Mouse (Mus musculus) midbrain, embryonic 12.5 days (tissue): ENCODE measurements at regions not wholly inside any gene's neighbourhood (a gene's known extent, or its start where the extent isn't known, plus 50 kb on each side); places are given as distances from the start of the nearest gene placed in this dataset.

ENCODE experiments used
- ATAC-seq: fragments of 200-750 bp; cut with Nextera tagmentation; 2 replicates; pipeline ENCODE4 v1.8.0; 2017; ENCODE audit warnings: low read depth, moderate TSS enrichment, moderate library complexity; ENCODE audit not compliant: low FRiP score
- H3K27ac ChIP-seq: fragments of 300-500 bp; sonication (generic); replicated peaks from 2 replicates; pipeline ENCODE4 v1.5.1; 2016; ENCODE audit warnings: mild to moderate bottlenecking
- H3K27me3 ChIP-seq: fragments of 300-500 bp; sonication (generic); 2 replicates; pipeline ENCODE4 v1.6.1; 2016; ENCODE audit warnings: mild to moderate bottlenecking
- H3K36me3 ChIP-seq: fragments of 300-500 bp; sonication (generic); 2 replicates; pipeline ENCODE4 v1.6.1; 2016
- H3K4me1 ChIP-seq: fragments of 300-500 bp; sonication (generic); 2 replicates; pipeline ENCODE4 v1.6.1; 2016
- H3K4me2 ChIP-seq: fragments of 300-500 bp; sonication (generic); replicated peaks from 2 replicates; pipeline ENCODE4 v1.6.1; 2016; ENCODE audit warnings: mild to moderate bottlenecking, moderate library complexity
- H3K4me3 ChIP-seq: fragments of 300-500 bp; sonication (generic); 2 replicates; pipeline ENCODE4 v1.5.1; 2016; ENCODE audit warnings: mild to moderate bottlenecking
- H3K9ac ChIP-seq: fragments of 300-500 bp; sonication (generic); replicated peaks from 2 replicates; pipeline ENCODE4 v1.6.1; 2016; ENCODE audit warnings: mild to moderate bottlenecking, moderate library complexity
- H3K9me3 ChIP-seq: fragments of 300-500 bp; sonication (generic); 2 replicates; pipeline ENCODE4 v1.6.1; 2016; ENCODE audit warnings: mild to moderate bottlenecking
- WGBS: fragments of 180-500 bp; shearing (Covaris S2); methylation state at CpG from one replicate; pipeline ENCODE4 v1.1.7; 2016; 5-methylcytosine and 5-hydroxymethylcytosine counted together

- H3K9ac ChIP-seq, result no peak overlapping the region
- H3K4me3 ChIP-seq, result no peak overlapping the region
- WGBS, result 67% methylated on average over 3 of the region's 3 CpGs
- peak; percentile 82 for ATAC-seq
- no peaks in the 10 kb centered on the region for H3K9me3 ChIP-seq
- H3K27ac ChIP-seq, result 0 out of 2 replicates have a peak overlapping the region, but pooled peaks have one; percentile 15
- no peaks in the 10 kb centered on the region for H3K36me3 ChIP-seq
- H3K4me1 ChIP-seq, result peaks cover 13% of the 10 kb centered on the region
- no peaks in the 10 kb centered on the region for H3K27me3 ChIP-seq
- H3K4me2 ChIP-seq, result no peak overlapping the region
Measured at GRCm38 (mm10) chr3:134099471-134100125, 136.7 kb upstream of the Cxxc4 start.

- Histone ChIP-seq H3K9me3 (no peaks in the 10 kb centered on the region), H3K36me3 (no peaks in the 10 kb centered on the region), H3K9ac (no peak overlapping the region), H3K27ac (no peak overlapping the region), H3K27me3 (no peaks in the 10 kb centered on the region), H3K4me1 (peaks cover 13% of the 10 kb centered on the region), H3K4me3 (no peak overlapping the region), H3K4me2 (no peak overlapping the region)
- WGBS, result 68% methylated on average over 3 of the region's 3 CpGs
- ATAC-seq, result no peak
Measured at GRCm38 (mm10) chr3:134102151-134102738, 134.0 kb upstream of the Cxxc4 start.

GRCm38 (mm10) chr3:134104625-134105024 is 131.7 kb upstream of the Cxxc4 start:
- no peaks in the 10 kb centered on the region for H3K9me3 ChIP-seq
- ATAC-seq, result no peak
- no peaks in the 10 kb centered on the region for H3K36me3 ChIP-seq
- no peak overlapping the region for H3K9ac ChIP-seq
- peaks cover 7% of the 10 kb centered on the region for H3K4me1 ChIP-seq
- H3K27me3 ChIP-seq, result no peaks in the 10 kb centered on the region
- no peak overlapping the region for H3K4me3 ChIP-seq
- H3K27ac ChIP-seq, result no peak overlapping the region
- H3K4me2 ChIP-seq, result no peak overlapping the region
- WGBS, result 83% methylated on average over 1 of the region's 1 CpGs

- H3K4me3 ChIP-seq, result no peak overlapping the region
- H3K27me3 ChIP-seq, result no peaks in the 10 kb centered on the region
- H3K9me3 ChIP-seq, result no peaks in the 10 kb centered on the region
- H3K36me3 ChIP-seq, result no peaks in the 10 kb centered on the region
- ATAC-seq, result no peak
- no peak overlapping the region for H3K9ac ChIP-seq
- H3K4me2 ChIP-seq, result no peak overlapping the region
- WGBS, result 97% methylated on average over 2 of the region's 2 CpGs
- no peak overlapping the region for H3K27ac ChIP-seq
- H3K4me1 ChIP-seq, result peaks cover 2% of the 10 kb centered on the region
Measured at GRCm38 (mm10) chr3:134105112-134105511, 131.2 kb upstream of the Cxxc4 start.

- Histone ChIP-seq H3K36me3 (no peaks in the 10 kb centered on the region), H3K4me2 (no peak overlapping the region), H3K4me3 (no peak overlapping the region), H3K9ac (no peak overlapping the region), H3K27me3 (no peaks in the 10 kb centered on the region), H3K4me1 (no peaks in the 10 kb centered on the region), H3K27ac (no peak overlapping the region), H3K9me3 (no peaks in the 10 kb centered on the region)
- ATAC-seq, result no peak
- WGBS, result 71% methylated on average over 3 of the region's 3 CpGs
Measured at GRCm38 (mm10) chr3:134105567-134105966, 130.7 kb upstream of the Cxxc4 start.

- Histone ChIP-seq H3K27ac (no peak overlapping the region), H3K4me1 (0 out of 2 replicates have a peak, but pooled peaks cover 5% of the 10 kb centered on the region), H3K27me3 (no peaks in the 10 kb centered on the region), H3K9ac (no peak overlapping the region), H3K36me3 (no peaks in the 10 kb centered on the region), H3K4me3 (no peak overlapping the region), H3K9me3 (no peaks in the 10 kb centered on the region), H3K4me2 (no peak overlapping the region)
- peak; percentile 78 for ATAC-seq
- WGBS, result 30% methylated on average over 1 of the region's 1 CpGs
Measured at GRCm38 (mm10) chr3:134114501-134114900, 121.8 kb upstream of the Cxxc4 start.

GRCm38 (mm10) chr3:134115007-134115406 is 121.3 kb upstream of the Cxxc4 start:
- H3K4me3 ChIP-seq, result no peak overlapping the region
- H3K9ac ChIP-seq, result no peak overlapping the region
- H3K27me3 ChIP-seq, result no peaks in the 10 kb centered on the region
- 0 out of 2 replicates have a peak, but pooled peaks cover 5% of the 10 kb centered on the region for H3K4me1 ChIP-seq
- H3K4me2 ChIP-seq, result no peak overlapping the region
- H3K27ac ChIP-seq, result no peak overlapping the region
- no peaks in the 10 kb centered on the region for H3K9me3 ChIP-seq
- no peaks in the 10 kb centered on the region for H3K36me3 ChIP-seq
- 95% methylated on average over 4 of the region's 4 CpGs for WGBS
- ATAC-seq, result no peak

GRCm38 (mm10) chr3:134118898-134119297 is 117.4 kb upstream of the Cxxc4 start:
- Histone ChIP-seq H3K4me2 (no peak overlapping the region), H3K9me3 (no peaks in the 10 kb centered on the region), H3K9ac (no peak overlapping the region), H3K27ac (no peak overlapping the region), H3K36me3 (no peaks in the 10 kb centered on the region), H3K4me3 (no peak overlapping the region), H3K4me1 (0 out of 2 replicates have a peak, but pooled peaks cover 5% of the 10 kb centered on the region), H3K27me3 (no peaks in the 10 kb centered on the region)
- ATAC-seq, result no peak
- WGBS, result 67% methylated on average over 4 of the region's 4 CpGs

GRCm38 (mm10) chr3:134124982-134125381 is 111.3 kb upstream of the Cxxc4 start:
- Histone ChIP-seq H3K27ac (no peak overlapping the region), H3K4me1 (no peaks in the 10 kb centered on the region), H3K9ac (no peak overlapping the region), H3K9me3 (no peaks in the 10 kb centered on the region), H3K4me2 (no peak overlapping the region), H3K27me3 (no peaks in the 10 kb centered on the region), H3K36me3 (no peaks in the 10 kb centered on the region), H3K4me3 (no peak overlapping the region)
- ATAC-seq, result no peak

- H3K27ac ChIP-seq, result no peak overlapping the region
- 26% methylated on average over 3 of the region's 3 CpGs for WGBS
- peak; percentile 74 for ATAC-seq
- no peaks in the 10 kb centered on the region for H3K4me1 ChIP-seq
- H3K4me3 ChIP-seq, result no peak overlapping the region
- no peak overlapping the region for H3K4me2 ChIP-seq
- no peaks in the 10 kb centered on the region for H3K27me3 ChIP-seq
- H3K9me3 ChIP-seq, result no peaks in the 10 kb centered on the region
- no peak overlapping the region for H3K9ac ChIP-seq
- no peaks in the 10 kb centered on the region for H3K36me3 ChIP-seq
Measured at GRCm38 (mm10) chr3:134130412-134130811, 105.9 kb upstream of the Cxxc4 start.

- Histone ChIP-seq H3K9ac (no peak overlapping the region), H3K4me3 (no peak overlapping the region), H3K4me2 (no peak overlapping the region)
Measured at GRCm38 (mm10) chr3:134145251-134145650, 91.0 kb upstream of the Cxxc4 start.

GRCm38 (mm10) chr3:134145935-134146334 is 90.3 kb upstream of the Cxxc4 start:
- Histone ChIP-seq H3K9ac (no peak overlapping the region), H3K4me3 (no peak overlapping the region), H3K9me3 (no peaks in the 10 kb centered on the region), H3K4me1 (peaks cover 21% of the 10 kb centered on the region), H3K36me3 (no peaks in the 10 kb centered on the region), H3K27me3 (no peaks in the 10 kb centered on the region), H3K4me2 (no peak overlapping the region), H3K27ac (peak overlapping the region; percentile 39; the same call in 1 of the 2 replicates)
- WGBS, result 62% methylated on average over 3 of the region's 3 CpGs
- peak; percentile 64 for ATAC-seq

More at GRCm38 (mm10) chr3:134145251-134145650, 91.0 kb upstream of the Cxxc4 start:
- Histone ChIP-seq H3K4me1 (peaks cover 21% of the 10 kb centered on the region), H3K27me3 (no peaks in the 10 kb centered on the region), H3K36me3 (no peaks in the 10 kb centered on the region), H3K9me3 (no peaks in the 10 kb centered on the region), H3K27ac (no peak overlapping the region)
- ATAC-seq, result no peak
- 49% methylated on average over 7 of the region's 7 CpGs for WGBS
